34 mouse cellular contexts compared by ENCODE assay signal in genomic region chr7:28159893-28160292, GRCm38 (mm10). TPM values are rescaled to one million over a fixed set of nuclear protein-coding genes. Genes with fewer than 3 reads are reported as not detected.
"Had no signal": no experiment of that assay in that cellular context is flagged by ENCODE, and none has a peak within 500 bp of the region (broad histone marks: within the 10 kb centered on the region; RNA-seq: fewer than 3 reads in every experiment).

No protein-coding gene starts in this region.

- H3K27ac ChIP-seq: embryonic facial prominence, embryonic 10.5 days; embryonic facial prominence, embryonic 12.5 days; embryonic facial prominence, embryonic 13.5 days; embryonic facial prominence, embryonic 15.5 days; forebrain, embryonic 10.5 days; forebrain, embryonic 12.5 days; forebrain, embryonic 13.5 days; forebrain, embryonic 15.5 days; gastrocnemius, adult 2 months; heart, embryonic 10.5 days had no signal

- H3K4me1 ChIP-seq: embryonic facial prominence, embryonic 12.5 days; embryonic facial prominence, embryonic 13.5 days; embryonic facial prominence, embryonic 15.5 days; forebrain, embryonic 12.5 days; forebrain, embryonic 13.5 days; forebrain, embryonic 15.5 days had no signal

- H3K36me3 ChIP-seq: embryonic facial prominence, embryonic 10.5 days; embryonic facial prominence, embryonic 12.5 days; embryonic facial prominence, embryonic 13.5 days; embryonic facial prominence, embryonic 15.5 days; forebrain, embryonic 10.5 days; forebrain, embryonic 12.5 days; forebrain, embryonic 15.5 days; heart, embryonic 10.5 days had no signal

- H3K4me2 ChIP-seq: embryonic facial prominence, embryonic 12.5 days; embryonic facial prominence, embryonic 13.5 days; embryonic facial prominence, embryonic 15.5 days; forebrain, embryonic 12.5 days; forebrain, embryonic 13.5 days; forebrain, embryonic 15.5 days; heart, embryonic 11.5 days had no signal

- DNase-seq: cerebellum, postnatal 10 days; cerebellum, postnatal 14 days; cerebellum, postnatal 25 days; cerebellum, postnatal 36 days; embryo, embryonic 11 days; forebrain, postnatal 0 days; gastrocnemius, adult 2 months; gastrocnemius, postnatal 10 days; gastrocnemius, postnatal 14 days; gastrocnemius, postnatal 25 days; gastrocnemius, postnatal 36 days; heart, adult 11 months; heart, adult 18-20 months had no signal

- H3K27me3 ChIP-seq: embryonic facial prominence, embryonic 12.5 days; embryonic facial prominence, embryonic 13.5 days; embryonic facial prominence, embryonic 15.5 days; forebrain, embryonic 12.5 days; forebrain, embryonic 13.5 days; forebrain, embryonic 15.5 days had no signal

- H3K4me3 ChIP-seq: embryonic facial prominence, embryonic 10.5 days; embryonic facial prominence, embryonic 12.5 days; embryonic facial prominence, embryonic 13.5 days; embryonic facial prominence, embryonic 15.5 days; erythroblast, embryonic 14.5 days; forebrain, embryonic 10.5 days; forebrain, embryonic 12.5 days; forebrain, embryonic 13.5 days; forebrain, embryonic 15.5 days; gastrocnemius, adult 2 months; heart, embryonic 10.5 days had no signal

- H3K9me3 ChIP-seq: embryonic facial prominence, embryonic 10.5 days; embryonic facial prominence, embryonic 12.5 days; embryonic facial prominence, embryonic 13.5 days; embryonic facial prominence, embryonic 15.5 days; forebrain, embryonic 10.5 days; forebrain, embryonic 12.5 days; forebrain, embryonic 13.5 days; forebrain, embryonic 15.5 days; heart, embryonic 10.5 days had no signal

- ATAC-seq: forebrain, embryonic 13.5 days; forebrain, embryonic 14.5 days; forebrain, embryonic 15.5 days; forebrain, embryonic 16.5 days; forebrain, postnatal 0 days had no signal

- H3K9ac ChIP-seq: embryonic facial prominence, embryonic 12.5 days; embryonic facial prominence, embryonic 15.5 days; forebrain, embryonic 12.5 days; forebrain, embryonic 13.5 days; forebrain, embryonic 15.5 days; forebrain, postnatal 0 days had no signal

RNA-seq across cellular contexts. Expression of gene 9530053A07Rik, which starts 30.6 kb away (rescaled TPM):
- total RNA-seq: common myeloid progenitor, adult 5-6 weeks; gastrocnemius, adult 18-20 months; gastrocnemius, adult 2 months; gastrocnemius, adult 8-10 months; gastrocnemius, postnatal 10 days; gastrocnemius, postnatal 14 days; gastrocnemius, postnatal 25 days; gastrocnemius, postnatal 36 days; gastrocnemius, postnatal 4 days; granulocyte monocyte progenitor cell, adult 5-6 weeks; heart, adult 18-20 months; heart, adult 8-10 months had no signal
- polyA plus RNA-seq: embryonic facial prominence, embryonic 11.5 days; frontal cortex, adult 2 months; heart, embryonic 11.5 days had no signal
